Mouse (Mus musculus) heart, postnatal 0 days (tissue): ENCODE measurements around the gene Ankrd33. TPM values are rescaled to one million over a fixed set of nuclear protein-coding genes. Genes with fewer than 3 reads are reported as not detected.

Experiments
- ATAC-seq: fragments of 200-750 bp; cut with Nextera tagmentation; 2 replicates; pipeline ENCODE4 v1.8.0; 2017; ENCODE audit warnings: low read depth, moderate number of reproducible peaks, moderate library complexity; ENCODE audit not compliant: insufficient read depth
- DNase-seq: peaks from one replicate; pipeline ENCODE4 v3.0.0-alpha.2; 2016; ENCODE audit warnings: low spot score
- H3K27ac ChIP-seq: fragments of 300-500 bp; sonication (generic); 2 replicates; pipeline ENCODE4 v1.5.1; 2014; ENCODE audit warnings: low read depth, mild to moderate bottlenecking
- H3K27me3 ChIP-seq: fragments of 300-500 bp; sonication (generic); 2 replicates; pipeline ENCODE4 v1.6.1; 2014; ENCODE audit warnings: low read length, mixed read lengths; ENCODE audit not compliant: control insufficient read depth, insufficient read depth
- H3K36me3 ChIP-seq: fragments of 300-500 bp; sonication (generic); replicated peaks from 2 replicates; pipeline ENCODE4 v1.6.1; 2014; ENCODE audit warnings: low read length, mixed read lengths; ENCODE audit not compliant: control insufficient read depth, insufficient read depth
- H3K4me1 ChIP-seq: fragments of 300-500 bp; sonication (generic); 2 replicates; pipeline ENCODE4 v1.6.1; 2014; ENCODE audit warnings: antibody characterized with exemption; ENCODE audit not compliant: control insufficient read depth, insufficient read depth
- H3K4me2 ChIP-seq: fragments of 300-500 bp; sonication (generic); 2 replicates; pipeline ENCODE4 v1.6.1; 2014; ENCODE audit warnings: low read depth, mild to moderate bottlenecking, low read length, moderate library complexity
- H3K4me3 ChIP-seq: fragments of 300-500 bp; sonication (generic); 2 replicates; pipeline ENCODE4 v1.5.1; 2014; ENCODE audit warnings: low read depth, low read length
- H3K9ac ChIP-seq: fragments of 300-500 bp; sonication (generic); replicated peaks from 2 replicates; pipeline ENCODE4 v1.6.1; 2014; ENCODE audit warnings: low read depth, low read length, mixed read lengths
- H3K9me3 ChIP-seq: fragments of 300-500 bp; sonication (generic); replicated peaks from 2 replicates; pipeline ENCODE4 v1.6.1; 2016; ENCODE audit warnings: low read length; ENCODE audit not compliant: control insufficient read depth
- CTCF ChIP-seq: IDR thresholded peaks from 2 replicates; pipeline ENCODE4 v1.5.1; 2016; ENCODE audit warnings: antibody characterized with exemption, control low read depth, low read depth
- EP300 ChIP-seq: IDR thresholded peaks from 2 replicates; pipeline ENCODE4 v1.6.1; 2016; ENCODE audit warnings: antibody characterized with exemption, low read depth
- WGBS: fragments of 180-500 bp; shearing (Covaris S2); extraction: QIAGEN DNeasy Blood & Tissue Kit; methylation state at CpG from one replicate; pipeline ENCODE4 v1.1.7; 2014; 5-methylcytosine and 5-hydroxymethylcytosine counted together
- polyA plus RNA-seq: library from polyadenylated mRNA; unstranded; fragments of >200 nt; fragmentation: Nextera tagmentation; extraction: Ambion mirVana; gene quantifications from 2 replicates; pipeline ENCODE4 v1.2.1, GENCODE M21; 2015
- total RNA-seq: library from RNA; depleted of rRNA; stranded (reverse); fragments of >200 nt; gene quantifications from 2 replicates; pipeline ENCODE4 v1.2.3, GENCODE M21; 2014; ENCODE audit warnings: low replicate concordance; rRNA removed

Gene Ankrd33
- total RNA-seq (not detected in 2 replicates), polyA plus RNA-seq (not detected in 2 replicates)

DNA sequence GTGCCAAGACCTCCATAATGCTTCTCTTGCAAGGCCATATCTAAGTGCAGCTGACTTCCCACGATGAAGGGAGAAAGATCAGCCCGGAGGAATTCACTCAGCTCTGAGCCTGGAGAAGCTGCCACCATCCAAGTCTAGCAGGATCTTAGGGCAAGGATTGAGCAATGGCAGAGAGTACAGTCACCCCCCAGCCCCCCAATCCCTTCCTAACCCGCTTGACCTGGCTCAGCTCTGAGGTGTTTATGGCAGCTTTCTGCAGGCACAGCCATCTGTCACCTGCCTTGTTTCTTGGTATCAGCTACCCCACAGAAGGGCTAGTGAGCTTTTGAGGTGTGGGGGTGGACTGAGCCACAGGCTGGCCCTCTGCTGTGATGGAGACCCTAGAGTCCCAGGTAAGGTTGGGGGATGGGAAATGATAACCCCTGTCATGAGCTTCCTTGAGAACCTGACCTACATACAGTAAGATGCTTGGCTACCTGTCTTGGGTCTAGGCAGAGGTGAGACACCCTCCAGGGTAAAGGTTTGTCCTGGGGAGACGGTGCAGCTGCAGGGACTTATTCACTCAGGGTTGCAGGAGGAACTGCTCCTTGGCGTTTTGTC lies at the start of gene Ankrd33:
TSS of gene Ankrd33 (plus strand) at position 245 of the 600 bp plus-strand sequence.
- no peaks in the 10 kb centered on the region for H3K4me1 ChIP-seq
- no peak within 1 kb of the TSS for H3K9ac ChIP-seq
- no peaks in the 10 kb centered on the region for H3K36me3 ChIP-seq
- no peak within 1 kb of the TSS for H3K4me3 ChIP-seq
- DNase-seq (no peak), ATAC-seq (no peak)
- no peak within 1 kb of the TSS for H3K4me2 ChIP-seq
- no peak within 1 kb of the TSS for H3K27ac ChIP-seq
- WGBS, result 66% methylated on average over 5 of the region's 5 CpGs
- TF ChIP-seq EP300 (no peak), CTCF (no peak)
- no peaks in the 10 kb centered on the region; the same call in 1 of the 2 replicates for H3K9me3 ChIP-seq
- 0 out of 2 replicates have a peak, but pooled peaks cover 4% of the 10 kb centered on the region for H3K27me3 ChIP-seq

DNA sequence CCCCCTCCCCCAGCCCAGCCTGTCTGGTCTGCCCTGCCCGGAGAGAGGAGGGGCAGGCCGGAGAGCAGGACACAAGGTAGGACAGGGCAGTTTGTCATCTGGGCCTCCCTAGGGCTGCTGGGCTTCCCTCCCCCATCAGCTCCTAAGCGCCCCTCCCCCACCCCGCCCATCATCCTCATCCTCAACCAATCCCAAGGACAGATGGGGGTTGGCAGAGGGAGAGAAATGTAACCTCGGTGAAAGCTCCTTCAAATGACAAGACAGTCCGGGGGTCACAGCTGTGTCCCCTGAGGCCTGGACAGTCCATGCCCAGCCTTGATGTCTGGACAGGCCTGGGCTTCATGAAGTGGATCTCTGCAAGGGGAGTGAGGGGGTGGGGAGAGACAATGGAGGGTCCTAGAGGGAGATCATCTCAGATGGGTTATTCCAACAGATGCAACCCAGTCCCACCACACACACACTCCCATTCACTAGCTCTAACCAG lies 49.1 kb upstream of the Ankrd33 start:
- 48% methylated on average over 6 of the region's 6 CpGs for WGBS
- H3K27ac ChIP-seq, result 0 out of 2 replicates have a peak overlapping the region, but pooled peaks have one; percentile 11

DNA sequence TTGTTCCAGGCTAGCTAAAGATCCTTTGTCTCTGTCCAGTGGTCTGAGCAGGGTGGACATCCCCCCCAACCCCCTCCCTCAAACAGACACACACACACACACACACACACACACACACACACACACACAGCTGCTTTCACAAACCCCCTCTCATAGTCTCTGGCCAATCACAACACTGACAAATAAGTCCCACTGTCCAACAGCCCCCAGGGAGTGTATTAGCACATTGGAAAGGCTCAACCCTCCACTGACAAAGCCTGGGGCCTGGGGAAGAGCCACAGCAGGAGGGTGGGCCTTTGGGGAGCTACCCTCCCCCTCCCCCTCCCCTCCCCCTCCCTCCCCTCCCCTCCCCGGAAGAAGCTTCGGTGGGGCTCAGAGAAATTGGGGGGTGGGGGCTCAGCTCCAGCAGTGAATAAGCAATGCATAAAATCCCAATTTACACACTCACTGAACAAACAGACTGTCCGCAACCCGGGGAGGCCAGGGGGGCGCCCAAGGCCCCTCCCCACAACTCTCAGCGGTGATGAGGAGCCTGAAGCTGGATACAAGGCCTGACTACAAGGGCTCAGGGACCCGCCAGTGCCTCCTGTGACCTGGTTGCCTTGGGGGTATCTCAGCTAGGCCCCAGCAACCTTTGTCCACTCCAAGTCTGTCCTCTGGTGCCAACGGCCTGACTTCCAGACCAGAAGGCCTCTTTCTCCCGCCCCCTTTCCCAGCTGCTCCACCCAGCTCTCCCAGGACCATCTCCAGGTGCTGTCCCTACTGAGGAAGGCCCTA lies 48.4 kb upstream of the Ankrd33 start:
- DNase-seq (no peak), ATAC-seq (no peak)
- H3K4me1 ChIP-seq, result 0 out of 2 replicates have a peak, but pooled peaks cover 10% of the 10 kb centered on the region
- no peak overlapping the region for H3K4me3 ChIP-seq
- 58% methylated on average over 7 of the region's 9 CpGs for WGBS
- no peaks in the 10 kb centered on the region for H3K27me3 ChIP-seq
- H3K4me2 ChIP-seq, result no peak overlapping the region
- no peak for TF ChIP-seq CTCF
- no peaks in the 10 kb centered on the region for H3K9me3 ChIP-seq
- H3K27ac ChIP-seq, result 0 out of 2 replicates have a peak overlapping the region, but pooled peaks have one; percentile 20
- H3K36me3 ChIP-seq, result no peaks in the 10 kb centered on the region
- H3K9ac ChIP-seq, result no peak overlapping the region

More for the DNA sequence above, 49.1 kb upstream of the Ankrd33 start:
- Histone ChIP-seq H3K4me2 (no peak overlapping the region), H3K27me3 (no peaks in the 10 kb centered on the region), H3K4me3 (no peak overlapping the region), H3K9me3 (no peaks in the 10 kb centered on the region), H3K9ac (no peak overlapping the region), H3K4me1 (0 out of 2 replicates have a peak, but pooled peaks cover 10% of the 10 kb centered on the region), H3K36me3 (no peaks in the 10 kb centered on the region)
- DNase-seq (no peak), ATAC-seq (no peak)
- no peak for TF ChIP-seq EP300

DNA sequence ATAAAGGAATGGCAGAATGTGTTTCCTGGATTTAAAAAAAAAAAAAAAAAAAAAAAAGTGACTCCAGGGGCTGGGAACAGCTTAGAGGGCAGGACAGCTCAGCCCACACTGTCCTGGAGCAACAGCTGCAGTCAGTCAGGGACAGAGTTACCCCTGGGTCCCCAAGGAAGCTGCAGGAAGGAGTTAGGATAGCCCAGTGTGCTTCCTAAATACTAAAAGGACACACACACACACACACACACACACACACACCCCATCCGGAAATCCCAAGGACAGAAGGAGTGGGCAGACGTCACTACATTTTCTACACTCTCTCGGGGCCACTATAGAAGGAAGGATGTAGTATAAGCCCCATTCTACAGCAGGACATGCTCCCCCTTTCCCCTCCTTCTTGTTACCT lies 47.5 kb upstream of the Ankrd33 start:
- peak; percentile 28 for DNase-seq
- no peak overlapping the region for H3K9ac ChIP-seq
- WGBS, result 60% methylated on average over 3 of the region's 3 CpGs
- H3K4me1 ChIP-seq, result peaks cover 13% of the 10 kb centered on the region; the same call in 1 of the 2 replicates
- H3K27me3 ChIP-seq, result no peaks in the 10 kb centered on the region
- no peaks in the 10 kb centered on the region for H3K9me3 ChIP-seq
- H3K27ac ChIP-seq, result peak overlapping the region; percentile 59
- TF ChIP-seq EP300, result peak; percentile 24; the same call in 1 of the 2 replicates
- TF ChIP-seq CTCF, result no peak
- no peaks in the 10 kb centered on the region for H3K36me3 ChIP-seq
- no peak overlapping the region for H3K4me2 ChIP-seq
- ATAC-seq, result peak; percentile 72
- no peak overlapping the region for H3K4me3 ChIP-seq

DNA sequence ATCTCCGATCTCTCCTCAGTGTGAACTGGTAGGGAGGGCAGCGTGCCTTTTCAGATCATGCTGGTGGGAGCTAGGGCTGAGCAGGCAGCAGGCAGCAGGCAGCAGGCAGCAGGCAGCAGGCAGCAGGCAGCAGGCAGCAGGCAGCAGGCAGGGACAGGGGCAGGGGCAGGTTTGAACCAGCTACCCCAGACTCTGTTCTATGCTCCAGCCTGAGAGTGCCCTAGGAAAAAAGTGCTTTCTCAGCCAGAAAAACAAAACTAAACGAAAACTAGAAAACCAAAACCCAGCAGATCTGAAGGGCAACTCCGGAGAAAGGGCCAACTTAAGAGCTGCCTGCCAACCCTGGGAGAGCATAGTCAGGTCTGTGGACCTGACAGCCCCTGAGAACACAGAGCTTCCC lies 46.9 kb upstream of the Ankrd33 start:
- DNase-seq (no peak), ATAC-seq (no peak)
- Histone ChIP-seq H3K9me3 (no peaks in the 10 kb centered on the region), H3K27ac (peak overlapping the region; percentile 59), H3K4me1 (peaks cover 14% of the 10 kb centered on the region; the same call in 1 of the 2 replicates), H3K9ac (no peak overlapping the region), H3K27me3 (no peaks in the 10 kb centered on the region), H3K4me3 (no peak overlapping the region), H3K4me2 (no peak overlapping the region), H3K36me3 (no peaks in the 10 kb centered on the region)
- WGBS, result 63% methylated on average over 4 of the region's 4 CpGs
- TF ChIP-seq CTCF (no peak), EP300 (no peak)
